11 mouse cellular contexts compared by ENCODE assay signal in genomic region chr6:32493557-32493956, GRCm38 (mm10).
DNase-seq lines count a peak whose midpoint lies in the region; ATAC-seq lines count a peak whose summit lies in the region.
"Had no signal": no experiment of that assay in that cellular context is flagged by ENCODE, and none has a peak within 500 bp of the region (broad histone marks: within the 10 kb centered on the region; RNA-seq: fewer than 3 reads in every experiment).

No protein-coding gene starts in this region.

- H3K4me2 ChIP-seq in heart, embryonic 13.5 days = peak overlapping the region; percentile 54
- H3K4me2 ChIP-seq: embryonic facial prominence, embryonic 13.5 days; midbrain, embryonic 11.5 days had no signal

- peaks cover 16% of the 10 kb centered on the region for H3K36me3 ChIP-seq in heart, embryonic 13.5 days
- H3K36me3 ChIP-seq: embryonic facial prominence, embryonic 13.5 days had no signal

- H3K27me3 ChIP-seq in heart, embryonic 13.5 days (replicated peaks) = no peaks in the 10 kb centered on the region
- H3K27me3 ChIP-seq: embryonic facial prominence, embryonic 13.5 days had no signal

- H3K9me3 ChIP-seq in heart, embryonic 13.5 days = no peaks in the 10 kb centered on the region
- H3K9me3 ChIP-seq: embryonic facial prominence, embryonic 13.5 days had no signal

- ATAC-seq in heart, embryonic 13.5 days (ENCODE audit: extremely low read depth, insufficient number of reproducible peaks, low FRiP score, low TSS enrichment) = peak; percentile 65; the same call in 1 of the 2 replicates
- no peak for ATAC-seq in cerebellum, adult (ENCODE audit: insufficient number of reproducible peaks, low FRiP score, low TSS enrichment)
- no peak for ATAC-seq in inflammation-experienced regulatory T-cells, adult 6 months
- ATAC-seq: intestine, embryonic 16.5 days had no signal

- peaks cover 45% of the 10 kb centered on the region for H3K4me1 ChIP-seq in heart, embryonic 13.5 days

- peak overlapping the region; percentile 81 for H3K27ac ChIP-seq in heart, embryonic 13.5 days (replicated peaks)
- H3K27ac ChIP-seq: embryonic facial prominence, embryonic 13.5 days had no signal

- no peak overlapping the region for H3K4me3 ChIP-seq in heart, embryonic 13.5 days
- H3K4me3 ChIP-seq: embryonic facial prominence, embryonic 13.5 days had no signal

- peak overlapping the region; percentile 17 for H3K9ac ChIP-seq in heart, embryonic 13.5 days
- H3K9ac ChIP-seq: embryonic facial prominence, embryonic 13.5 days had no signal

- DNase-seq in heart, adult 11 months = peak; percentile 97
- no peak for DNase-seq in heart, adult 8-10 months (ENCODE audit: low spot score)
- peak; percentile 39 to 61 for DNase-seq in kidney, postnatal 4 days
- peak; percentile 8 for DNase-seq in ovary, postnatal 14 days (ENCODE audit: low spot score)
- no peak for DNase-seq in right cerebral cortex, postnatal 14 days

- WGBS in heart, embryonic 13.5 days = 12% methylated on average over 5 of the region's 5 CpGs

Comparison
In these comparisons a context has a peak if more than half of its experiments do, and no peak if none do; other contexts are left out.
1. DNase-seq: peak in heart, adult 11 months (single experiment), kidney, postnatal 4 days (2 of 2) and ovary, postnatal 14 days (single experiment); none in heart, adult 8-10 months (single experiment) and right cerebral cortex, postnatal 14 days (single experiment).